Mouse (Mus musculus) heart, embryonic 10.5 days (tissue): ENCODE measurements around the gene Olfr1458. TPM values are rescaled to one million over a fixed set of nuclear protein-coding genes. Genes with fewer than 3 reads are reported as not detected.

ENCODE experiments used
- DNase-seq: peaks from one replicate; pipeline ENCODE4 v3.0.0-alpha.2; 2017; ENCODE audit warnings: low spot score
- H3K27ac ChIP-seq: fragments of 300-500 bp; sonication (generic); 2 replicates; pipeline ENCODE4 v1.5.1; 2016; ENCODE audit warnings: mild to moderate bottlenecking
- H3K27me3 ChIP-seq: fragments of 300-500 bp; sonication (generic); 2 replicates; pipeline ENCODE4 v1.6.1; 2016; ENCODE audit warnings: mild to moderate bottlenecking; ENCODE audit not compliant: poor library complexity, insufficient read depth, severe bottlenecking
- H3K36me3 ChIP-seq: fragments of 300-500 bp; sonication (generic); 2 replicates; pipeline ENCODE4 v1.6.1; 2016; ENCODE audit warnings: mild to moderate bottlenecking, moderate library complexity
- H3K4me1 ChIP-seq: fragments of 300-500 bp; sonication (generic); 2 replicates; pipeline ENCODE4 v1.6.1; 2016; ENCODE audit warnings: mild to moderate bottlenecking
- H3K4me3 ChIP-seq: fragments of 300-500 bp; sonication (generic); 2 replicates; pipeline ENCODE4 v1.5.1; 2016; ENCODE audit warnings: mild to moderate bottlenecking, moderate library complexity
- H3K9me3 ChIP-seq: fragments of 300-500 bp; sonication (generic); 2 replicates; pipeline ENCODE4 v1.6.1; 2016; ENCODE audit warnings: mild to moderate bottlenecking, moderate library complexity
- WGBS: fragments of 180-500 bp; shearing (Covaris S2); methylation state at CpG from one replicate; pipeline ENCODE4 v1.1.7; 2016; 5-methylcytosine and 5-hydroxymethylcytosine counted together
- polyA plus RNA-seq: library from polyadenylated mRNA; unstranded; fragments of >200 nt; fragmentation: Nextera tagmentation; extraction: Ambion mirVana; gene quantifications from 2 replicates; pipeline ENCODE4 v1.2.1, GENCODE M21; 2016

Gene Olfr1458
- polyA plus RNA-seq = not detected in 2 replicates

- H3K27ac ChIP-seq = no peak within 1 kb of the TSS
- H3K36me3 ChIP-seq = no peaks in the 10 kb centered on the region
- no peaks in the 10 kb centered on the region for H3K27me3 ChIP-seq
- H3K4me1 ChIP-seq = no peaks in the 10 kb centered on the region
- WGBS = 66% methylated on average over 3 of the region's 3 CpGs
- H3K9me3 ChIP-seq = 0 out of 2 replicates have a peak, but pooled peaks cover 3% of the 10 kb centered on the region
- DNase-seq = no peak
- no peak within 1 kb of the TSS for H3K4me3 ChIP-seq
Measured at GRCm38 (mm10) chr19:13106675-13107074, at the start of gene Olfr1458. Gene Olfr1458 (minus strand): TSS chr19:13106775.

- peaks cover 16% of the 10 kb centered on the region for H3K9me3 ChIP-seq
- no peak within 1 kb of the TSS for H3K27ac ChIP-seq
- DNase-seq = no peak
- H3K4me1 ChIP-seq = no peaks in the 10 kb centered on the region
- no peak within 1 kb of the TSS for H3K4me3 ChIP-seq
- WGBS = 78% methylated on average over 1 of the region's 1 CpGs
- no peaks in the 10 kb centered on the region for H3K27me3 ChIP-seq
- H3K36me3 ChIP-seq = no peaks in the 10 kb centered on the region
Measured at GRCm38 (mm10) chr19:13149449-13149848, 42.9 kb upstream of the Olfr1458 start, which contains the start of gene Olfr1459. Gene Olfr1459 (minus strand): TSS chr19:13149549.

- DNase-seq = no peak
- Histone ChIP-seq H3K27ac (no peak within 1 kb of the TSS), H3K27me3 (no peaks in the 10 kb centered on the region), H3K4me3 (no peak within 1 kb of the TSS), H3K36me3 (no peaks in the 10 kb centered on the region), H3K9me3 (peaks cover 2% of the 10 kb centered on the region; the same call in 1 of the 2 replicates), H3K4me1 (no peaks in the 10 kb centered on the region)
- 66% methylated on average over 2 of the region's 2 CpGs for WGBS
Measured at GRCm38 (mm10) chr19:13097791-13098190, 8.8 kb downstream of the Olfr1458 start, which contains the start of gene Olfr1457. Gene Olfr1457 (minus strand): TSS chr19:13097891.

GRCm38 (mm10) chr19:13093908-13094307 lies 12.7 kb downstream of the Olfr1458 start:
- Histone ChIP-seq H3K4me1 (no peaks in the 10 kb centered on the region), H3K36me3 (no peaks in the 10 kb centered on the region), H3K27ac (no peak overlapping the region), H3K27me3 (no peaks in the 10 kb centered on the region), H3K9me3 (peaks cover 5% of the 10 kb centered on the region), H3K4me3 (no peak overlapping the region)
- no peak for DNase-seq
- 84% methylated on average over 1 of the region's 1 CpGs for WGBS

GRCm38 (mm10) chr19:13060310-13060709 lies 46.3 kb downstream of the Olfr1458 start, which contains the start of gene Olfr1454:
Gene Olfr1454 (plus strand): TSS chr19:13060610.
- Histone ChIP-seq H3K27ac (no peak within 1 kb of the TSS), H3K4me1 (no peaks in the 10 kb centered on the region), H3K9me3 (no peaks in the 10 kb centered on the region; the same call in 1 of the 2 replicates), H3K36me3 (no peaks in the 10 kb centered on the region), H3K4me3 (no peak within 1 kb of the TSS), H3K27me3 (no peaks in the 10 kb centered on the region)
- DNase-seq = no peak
- 61% methylated on average over 2 of the region's 2 CpGs for WGBS

Other genes starting within 250 kb of the Olfr1458 start
- gene Olfr1444, start 249.5 kb downstream of the Olfr1458 start, polyA plus RNA-seq = not detected in 2 replicates
- not detected in 2 replicates for gene Olfr1445, start 222.9 kb downstream of the Olfr1458 start, polyA plus RNA-seq
- gene Olfr1446, start 213.3 kb downstream of the Olfr1458 start, polyA plus RNA-seq = not detected in 2 replicates
- not detected in 2 replicates for gene Olfr1447, start 203.0 kb downstream of the Olfr1458 start, polyA plus RNA-seq
- gene Olfr1448, start 182.4 kb downstream of the Olfr1458 start, polyA plus RNA-seq = not detected in 2 replicates
- gene Olfr1449, start 175.9 kb downstream of the Olfr1458 start, polyA plus RNA-seq = not detected in 2 replicates
- not detected in 2 replicates for gene Olfr1450, start 156.5 kb downstream of the Olfr1458 start, polyA plus RNA-seq
- not detected in 2 replicates for gene Olfr1451, start 111.8 kb downstream of the Olfr1458 start, polyA plus RNA-seq
- gene Olfr1453, start 78.4 kb downstream of the Olfr1458 start, polyA plus RNA-seq = not detected in 2 replicates
- gene Olfr1454, start 46.2 kb downstream of the Olfr1458 start, polyA plus RNA-seq = not detected in 2 replicates
- gene Olfr1457, start 8.9 kb downstream of the Olfr1458 start, polyA plus RNA-seq = not detected in 2 replicates
- not detected in 2 replicates for gene Olfr1459, start 42.8 kb upstream of the Olfr1458 start, polyA plus RNA-seq
- gene Olfr1461, start 56.2 kb upstream of the Olfr1458 start, polyA plus RNA-seq = not detected in 2 replicates
- gene Olfr1462, start 79.0 kb upstream of the Olfr1458 start, polyA plus RNA-seq = not detected in 2 replicates
- not detected in 2 replicates for gene Olfr1463, start 124.6 kb upstream of the Olfr1458 start, polyA plus RNA-seq
- gene Olfr1465, start 208.8 kb upstream of the Olfr1458 start, polyA plus RNA-seq = not detected in 2 replicates
- not detected in 2 replicates for gene Olfr1466, start 232.1 kb upstream of the Olfr1458 start, polyA plus RNA-seq